Mouse (Mus musculus): Measurements from ENCODE around the gene Blvrb. TPM values are rescaled to one million over a fixed set of nuclear protein-coding genes. Genes with fewer than 3 reads are reported as not detected.

The Blvrb gene
- total RNA-seq, 4 experiments from 2014 or later = 9.9 to 14.4 (median 11.3) TPM

DNA sequence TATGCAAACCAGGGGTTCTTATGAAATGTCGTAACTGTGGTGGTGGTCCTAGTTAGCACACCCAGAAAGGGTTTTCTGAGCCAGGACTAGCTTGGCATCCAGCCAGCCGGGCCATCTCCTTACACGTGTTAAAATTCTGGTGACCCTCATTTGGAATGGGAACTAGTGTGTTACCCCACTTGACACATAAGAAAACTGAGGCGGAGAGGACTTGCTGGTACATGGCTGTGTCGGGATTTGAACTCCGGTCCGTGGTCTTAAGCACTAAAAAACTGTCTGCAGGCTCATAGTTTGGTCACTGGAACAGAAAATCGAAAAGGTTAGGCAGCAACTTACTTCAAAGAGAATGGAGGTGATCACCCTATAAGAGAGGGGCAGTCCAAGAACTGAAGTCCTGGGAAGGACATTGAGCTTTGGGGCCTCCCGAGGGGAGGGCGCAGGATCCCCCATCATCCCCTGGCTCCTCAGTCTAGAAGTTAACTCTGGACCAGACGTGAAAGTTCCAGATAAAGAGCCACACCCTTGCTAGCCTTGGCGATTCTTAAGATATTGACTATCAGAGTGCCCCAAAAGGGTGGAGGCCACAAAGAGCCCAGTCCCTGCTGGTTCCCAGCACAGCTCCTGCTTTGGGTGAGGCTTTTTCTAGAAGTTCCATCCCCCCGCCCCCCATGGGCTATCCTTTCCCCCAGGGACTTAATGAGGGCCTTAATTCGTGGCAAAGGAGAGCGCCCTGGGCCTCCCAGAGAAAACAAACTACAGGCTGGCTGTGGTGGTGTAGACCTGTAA, 836 bp downstream of the Blvrb start:
- peak; percentile 20 to 31 for DNase-seq (ENCODE audit: low spot score in 2 of 2)

DNA sequence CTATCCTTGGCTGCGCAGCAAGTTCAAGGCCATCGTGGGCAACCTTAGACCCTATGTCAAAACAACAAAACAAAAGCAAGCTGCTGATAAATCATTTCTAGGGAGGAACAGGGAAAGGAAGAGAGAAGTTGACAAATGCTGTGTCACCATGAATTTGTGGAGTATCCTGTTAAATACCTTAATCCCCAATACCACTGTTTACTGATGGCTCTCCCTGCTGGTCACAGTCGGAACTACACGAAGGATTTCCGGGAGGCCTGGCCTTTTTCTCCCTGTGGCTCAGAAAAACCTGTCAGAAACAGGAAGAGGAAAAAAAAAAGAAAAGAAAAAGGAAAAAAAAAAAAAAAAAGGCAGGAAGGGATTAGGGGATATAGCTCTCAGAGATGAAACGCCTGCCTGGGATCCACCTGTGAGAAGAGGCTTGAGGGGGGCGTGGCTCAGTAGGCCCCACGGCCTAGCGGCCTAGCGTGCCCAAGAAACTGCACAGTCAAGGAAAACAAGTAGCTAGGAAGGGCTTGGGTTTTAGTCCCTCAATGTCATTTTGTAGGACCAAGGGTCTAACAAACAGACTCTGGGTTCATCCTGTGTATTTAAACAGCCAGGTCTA, 1.6 kb downstream of the Blvrb start:
- peak; percentile 40 to 48 for DNase-seq (ENCODE audit: low spot score in 2 of 2)

DNA sequence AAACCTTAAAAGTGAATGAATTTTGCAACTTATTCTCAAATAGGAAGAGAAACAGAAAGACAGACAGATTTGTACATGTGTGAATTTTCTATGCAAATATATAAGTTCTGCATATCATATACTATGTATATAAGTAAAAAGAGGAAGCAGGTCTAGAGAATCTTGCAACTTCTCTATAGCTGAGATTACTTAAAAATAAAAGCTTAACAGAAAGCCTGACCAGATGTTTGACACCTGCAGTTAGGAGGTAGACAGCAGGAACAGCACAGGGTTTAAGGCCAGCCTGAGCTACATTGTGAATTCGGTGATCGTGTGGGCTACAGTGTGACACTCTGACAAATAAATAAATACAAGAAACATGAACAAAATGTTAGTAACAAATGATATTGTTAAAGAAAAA, 3.6 kb downstream of the Blvrb start:
- no peak for DNase-seq (ENCODE audit: low spot score in 2 of 2)

DNA sequence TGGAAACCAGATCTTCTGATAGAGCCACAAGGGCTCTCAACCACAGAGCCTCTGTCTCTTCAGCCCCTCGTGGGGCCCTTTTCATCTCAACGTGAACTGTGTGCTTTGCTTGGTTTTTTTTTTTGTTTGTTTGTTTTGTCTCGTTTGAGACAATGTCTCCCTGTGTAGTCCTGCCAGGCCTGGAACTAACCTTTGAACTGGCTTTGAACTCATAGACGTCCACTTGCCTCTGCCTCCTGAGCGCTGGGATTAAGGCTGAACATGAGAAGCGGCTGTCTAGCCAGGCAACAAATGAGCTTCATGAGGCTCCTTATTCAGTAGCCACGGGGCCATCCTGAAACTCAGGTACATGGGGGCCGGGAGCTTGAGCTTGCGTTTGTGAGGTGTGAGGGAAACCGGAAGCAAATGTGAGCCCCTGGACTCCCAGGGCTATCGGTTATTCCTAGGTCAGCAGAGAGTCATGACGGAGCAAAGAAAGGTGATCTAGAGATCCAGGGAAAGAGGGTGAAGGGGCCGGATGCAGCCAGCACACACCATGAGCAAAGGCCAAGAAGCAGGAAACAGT, 4.5 kb downstream of the Blvrb start:
- no peak for DNase-seq (ENCODE audit: low spot score in 2 of 2)

DNA sequence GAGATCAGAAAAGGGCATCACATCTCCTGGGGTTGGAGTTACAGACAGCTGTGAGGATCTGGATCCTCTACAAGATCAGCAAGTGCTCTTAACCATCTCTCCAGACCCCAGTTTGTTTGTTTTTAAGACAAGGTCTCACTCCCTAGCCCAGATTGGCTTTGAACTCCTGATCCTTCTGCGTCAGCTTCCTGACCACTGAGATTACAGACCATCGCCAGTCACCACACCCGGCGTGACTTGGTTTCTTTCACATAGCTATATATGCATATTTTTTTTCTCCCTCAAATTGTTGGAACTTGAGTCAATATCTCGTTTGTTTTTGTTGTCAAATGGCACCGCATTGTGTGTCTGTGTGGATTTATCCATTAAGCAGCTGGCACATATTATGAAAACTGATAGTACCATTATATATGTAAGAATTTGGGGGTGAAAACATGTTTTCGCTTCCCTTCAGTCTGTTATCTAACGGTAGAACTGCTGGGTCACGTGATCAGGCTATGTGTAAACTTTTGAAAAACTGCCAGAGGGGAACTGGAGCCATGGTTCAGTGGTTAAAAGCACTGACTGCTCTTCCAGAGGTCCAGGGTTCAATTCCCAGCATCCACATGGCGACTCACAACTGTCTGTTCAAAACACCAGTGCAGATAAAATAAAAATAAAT, 6.8 kb downstream of the Blvrb start:
- no peak for DNase-seq (ENCODE audit: low spot score in 2 of 2)

DNA sequence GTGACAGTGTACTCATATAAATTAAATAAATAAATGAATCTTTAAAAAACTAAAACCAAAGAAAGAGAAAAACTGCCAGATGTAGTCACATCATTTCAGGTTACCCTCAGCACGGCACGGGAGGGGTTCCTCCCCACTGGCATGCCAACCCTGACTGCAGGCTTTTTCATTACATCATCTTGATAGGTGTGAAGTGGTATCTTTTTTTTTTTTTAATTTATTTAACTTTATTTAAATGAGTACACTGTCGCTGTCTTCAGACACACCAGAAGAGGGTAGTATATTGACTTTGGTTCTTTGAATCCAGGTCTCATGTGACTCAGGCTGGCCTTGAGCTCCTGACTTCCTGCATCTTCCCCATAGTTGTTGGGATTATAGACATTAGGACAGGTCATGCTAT, 7.5 kb downstream of the Blvrb start:
- DNase-seq (ENCODE audit: low spot score in 2 of 2) = no peak

DNA sequence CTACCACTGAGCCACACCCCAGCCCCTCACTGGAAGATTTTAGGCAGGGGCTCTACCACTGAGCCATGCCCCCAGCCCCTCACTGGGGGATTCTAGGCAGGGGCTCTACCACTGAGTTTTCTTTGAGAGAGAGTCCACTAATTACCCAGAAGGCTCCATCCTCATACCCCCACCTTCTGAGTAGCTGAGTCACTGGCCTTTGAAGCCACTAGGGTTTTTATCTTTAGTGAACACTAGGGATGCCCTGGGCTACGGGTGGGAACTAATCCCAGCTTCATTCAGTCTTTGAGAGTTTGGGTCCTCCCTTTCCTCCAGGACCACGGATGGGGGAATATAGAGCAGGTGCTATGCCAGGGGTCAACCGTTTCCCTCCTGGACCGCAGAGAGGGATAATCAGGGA, 10.8 kb downstream of the Blvrb start:
- no peak for DNase-seq (ENCODE audit: low spot score in 2 of 2)

DNA sequence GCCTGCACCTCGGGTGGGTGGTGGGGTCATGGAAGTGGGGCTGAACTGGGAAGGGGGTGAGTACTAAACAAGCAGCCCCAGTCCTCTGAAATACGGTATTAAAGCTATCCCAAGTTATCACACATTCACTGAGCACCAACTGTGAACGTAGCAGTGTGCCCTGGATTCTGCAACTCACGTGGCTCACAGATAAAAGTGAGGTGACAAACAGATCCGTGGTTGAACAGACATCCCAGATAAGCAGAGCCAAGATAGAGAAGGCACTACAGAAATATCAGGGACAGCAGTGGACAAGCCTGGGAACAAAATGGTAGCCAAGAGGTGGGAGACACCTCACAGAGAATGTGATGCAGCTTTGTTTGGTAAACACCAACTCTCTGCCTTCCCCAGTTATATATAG, 11.9 kb downstream of the Blvrb start:
- no peak for DNase-seq (ENCODE audit: low spot score in 2 of 2)

DNA sequence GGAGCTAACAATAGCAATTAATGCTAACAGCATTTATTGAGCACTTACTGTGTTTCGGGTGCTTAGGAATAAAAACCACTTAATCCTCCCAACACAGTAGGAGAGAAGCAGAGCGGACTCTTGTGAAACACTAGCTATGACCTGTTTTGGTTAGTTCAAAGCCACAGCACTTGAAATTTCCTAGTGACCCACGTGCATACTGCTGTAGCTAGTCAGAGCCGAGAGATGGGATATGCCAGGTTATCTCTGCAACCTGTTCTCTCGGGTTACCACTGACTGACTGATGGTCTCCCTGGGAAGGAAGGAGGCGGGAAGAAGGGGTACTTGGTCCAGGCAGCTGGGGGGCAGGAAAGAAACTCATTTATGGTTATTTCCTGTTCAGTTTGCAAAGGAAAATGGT, 12.7 kb downstream of the Blvrb start:
- DNase-seq (ENCODE audit: low spot score in 2 of 2) = no peak

DNA sequence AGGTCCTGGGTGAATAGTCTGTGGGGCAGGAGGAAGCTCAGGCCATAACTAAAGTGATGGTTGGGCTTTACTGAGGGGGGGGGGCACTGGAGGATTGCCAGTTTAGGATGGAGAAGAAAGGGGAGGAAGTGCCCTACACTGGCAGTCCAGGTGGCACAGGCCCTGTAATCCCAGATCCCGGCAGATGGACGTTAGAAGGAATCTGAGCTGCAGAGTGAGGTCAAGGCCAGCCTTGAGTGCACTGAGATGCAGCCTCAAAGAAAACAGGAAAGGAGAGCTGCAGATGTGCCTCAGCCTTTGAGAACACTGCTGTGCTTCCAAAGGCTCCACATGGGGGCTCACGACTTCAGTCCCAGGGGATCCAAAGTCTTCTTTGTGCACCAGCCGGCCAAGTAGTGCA, 19.9 kb downstream of the Blvrb start:
- no peak for DNase-seq (ENCODE audit: low spot score in 2 of 2)

DNA sequence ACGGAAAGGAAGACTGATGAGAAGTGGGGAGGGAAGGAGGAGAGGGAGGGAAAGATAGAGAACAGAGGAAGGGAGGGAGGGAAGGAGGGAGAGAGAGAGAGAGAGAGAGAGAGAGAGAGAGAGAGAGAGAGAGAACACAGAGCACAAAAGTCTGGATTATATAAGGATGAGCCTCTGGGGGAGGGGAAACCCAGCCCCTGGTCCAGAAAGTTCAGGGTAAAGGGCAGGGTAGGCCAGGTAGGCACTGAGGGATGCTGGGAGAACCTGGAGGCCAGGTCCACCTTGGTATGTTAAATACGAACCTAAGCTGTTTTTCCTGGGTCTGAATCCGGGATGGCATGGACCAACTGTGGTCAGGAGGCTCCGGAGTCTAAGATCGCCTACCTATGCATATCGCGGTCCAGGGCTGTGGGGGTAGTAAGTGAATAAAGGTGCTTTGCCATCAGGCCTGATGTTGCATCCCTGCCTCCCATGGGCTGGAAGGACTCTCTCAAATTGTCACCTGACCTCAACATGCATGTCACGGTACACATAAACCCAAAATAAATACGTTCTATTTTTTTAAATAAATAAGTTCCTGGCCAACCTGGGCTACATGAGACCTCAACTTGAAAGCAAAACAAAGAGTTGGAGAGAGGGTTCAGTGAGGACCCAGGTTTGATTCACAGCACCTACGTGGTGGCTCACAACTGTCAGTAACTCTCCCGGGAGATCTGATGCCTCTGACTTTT, 23.8 kb downstream of the Blvrb start:
- no peak for DNase-seq (ENCODE audit: low spot score in 2 of 2)

DNA sequence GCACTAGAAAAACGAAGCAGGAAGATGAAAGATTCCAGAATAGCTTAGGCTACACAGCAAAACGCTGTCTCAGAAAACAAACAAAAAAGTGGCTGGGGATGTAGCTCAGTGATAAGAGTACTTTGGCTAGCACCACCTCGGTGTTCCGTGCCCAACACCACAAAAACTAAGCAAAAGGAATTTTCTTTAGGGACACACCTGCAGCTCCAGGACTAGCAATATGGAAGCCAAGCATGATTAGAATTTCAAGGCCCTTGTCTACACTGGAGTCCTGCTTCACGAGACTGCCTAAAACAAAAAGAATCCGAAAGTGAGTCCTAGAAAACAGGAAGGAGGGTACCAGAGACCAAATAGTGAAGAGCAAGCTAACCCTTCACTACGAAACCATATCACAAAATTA, 24.8 kb downstream of the Blvrb start:
- DNase-seq (ENCODE audit: low spot score in 2 of 2) = no peak

DNA sequence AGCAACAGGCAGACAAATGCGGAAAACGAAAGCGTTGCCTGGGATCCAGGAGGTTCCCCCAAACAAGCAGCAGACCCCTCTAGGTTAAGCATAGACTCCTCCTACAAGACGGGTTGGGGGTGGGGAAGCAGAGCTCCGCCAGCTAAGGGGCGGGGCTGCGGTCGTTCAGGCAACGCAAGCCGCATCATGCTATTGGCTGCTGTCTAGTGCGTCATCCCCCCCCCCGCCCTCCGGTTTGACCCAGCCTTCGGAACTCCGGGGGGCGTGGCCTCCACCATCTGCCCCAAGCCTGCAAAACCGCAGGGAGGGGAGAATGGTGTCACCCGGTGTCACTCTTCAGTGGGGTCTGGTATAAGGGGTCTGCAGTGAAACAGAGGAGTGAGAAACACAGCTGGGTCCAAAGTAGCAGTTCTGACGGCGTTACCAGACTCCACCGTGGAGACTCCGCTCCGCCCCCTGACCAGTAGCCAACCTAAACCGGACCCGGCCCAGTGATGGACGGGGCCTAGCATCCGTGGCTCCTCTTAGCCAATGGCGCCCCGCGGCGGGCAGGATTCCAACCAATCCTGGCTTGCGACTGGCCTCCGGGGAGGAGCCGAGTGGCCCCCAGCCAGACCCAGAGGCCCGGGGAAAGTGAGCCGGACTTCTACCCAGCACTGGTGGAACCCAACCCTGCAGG, 25.5 kb downstream of the Blvrb start, which contains the start of gene Sertad3:
Gene Sertad3, plus strand, starts transcription at position 613 of the 679 bp plus-strand sequence.
- peak; percentile 99 to 100 for DNase-seq (ENCODE audit: low spot score in 2 of 2)

DNA sequence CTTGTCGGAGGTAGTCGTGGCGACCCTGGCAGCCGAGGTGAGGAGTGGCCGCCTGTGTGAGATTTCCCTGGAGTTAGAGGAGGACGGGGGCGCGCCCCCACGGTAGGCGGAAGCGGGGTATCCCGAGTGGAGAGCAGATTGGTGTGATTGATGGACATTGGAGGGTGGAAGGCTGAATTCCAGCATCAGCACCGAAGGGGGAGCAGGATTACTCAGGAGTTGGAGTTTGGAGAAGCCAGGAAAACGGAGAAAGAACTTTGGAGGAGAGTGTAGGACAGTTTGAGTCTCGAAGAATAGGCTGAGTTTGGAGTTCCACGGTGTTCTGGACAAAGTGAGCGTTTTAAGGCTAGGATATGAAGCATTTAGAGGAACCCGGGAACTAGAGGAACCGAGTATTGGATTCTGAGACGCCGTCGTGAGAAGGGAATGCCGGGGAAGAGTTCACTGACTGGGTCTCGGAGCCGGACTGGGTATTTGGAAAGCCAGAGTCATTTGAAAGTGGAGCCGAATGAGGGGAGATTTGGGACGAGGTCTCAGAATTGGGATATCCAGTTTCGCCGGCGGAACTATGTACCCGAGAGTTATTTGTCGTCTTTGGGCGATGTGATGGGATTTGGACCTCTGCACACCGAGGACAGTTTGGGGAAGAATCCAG, 26.2 kb downstream of the Blvrb start:
- DNase-seq (ENCODE audit: low spot score in 2 of 2) = no peak

DNA sequence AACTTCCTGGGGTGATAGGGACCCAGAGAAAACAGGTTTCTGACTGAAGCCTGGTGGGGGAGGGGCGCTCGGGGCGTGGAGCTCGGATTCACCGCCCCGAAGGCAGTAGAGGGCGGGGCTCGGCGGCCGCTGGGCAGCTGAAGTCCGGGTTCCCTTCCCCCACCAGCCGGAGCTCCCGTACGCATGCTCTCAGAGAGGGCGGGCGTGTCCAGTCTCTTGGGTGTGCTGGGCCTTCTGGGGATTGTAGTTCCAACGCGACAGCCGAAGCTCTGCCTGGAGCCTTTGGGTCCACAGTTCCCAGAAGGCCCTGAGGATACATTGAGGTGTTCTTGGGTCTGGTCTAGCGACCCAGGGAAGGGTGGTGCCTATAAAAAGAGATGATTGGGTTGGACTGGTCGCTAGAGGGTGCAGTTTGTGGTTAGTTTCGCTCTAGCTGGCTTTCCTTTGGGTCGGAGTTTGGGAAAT, 26.7 kb downstream of the Blvrb start:
- DNase-seq (ENCODE audit: low spot score in 2 of 2) = peak; percentile 99

DNA sequence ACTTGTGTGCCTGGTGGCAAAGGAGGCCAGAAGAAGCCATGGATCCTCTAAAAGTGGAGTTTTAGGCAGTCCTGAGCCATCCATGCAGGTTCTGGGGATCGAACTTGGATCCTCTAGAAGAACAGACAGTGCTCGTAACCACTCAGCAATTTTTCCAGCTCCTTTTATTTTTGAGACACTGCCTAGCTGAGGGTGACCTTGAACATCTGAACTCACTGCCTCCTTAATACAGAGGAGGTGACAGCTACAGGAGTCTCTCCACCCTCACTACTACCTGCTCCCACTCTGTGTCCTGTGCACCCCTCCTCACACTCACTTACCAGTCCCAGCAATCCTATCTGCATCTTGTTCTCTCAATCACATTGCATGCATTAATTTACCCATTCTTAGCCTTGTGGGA, 27.8 kb downstream of the Blvrb start:
- DNase-seq (ENCODE audit: low spot score in 2 of 2) = no peak

DNA sequence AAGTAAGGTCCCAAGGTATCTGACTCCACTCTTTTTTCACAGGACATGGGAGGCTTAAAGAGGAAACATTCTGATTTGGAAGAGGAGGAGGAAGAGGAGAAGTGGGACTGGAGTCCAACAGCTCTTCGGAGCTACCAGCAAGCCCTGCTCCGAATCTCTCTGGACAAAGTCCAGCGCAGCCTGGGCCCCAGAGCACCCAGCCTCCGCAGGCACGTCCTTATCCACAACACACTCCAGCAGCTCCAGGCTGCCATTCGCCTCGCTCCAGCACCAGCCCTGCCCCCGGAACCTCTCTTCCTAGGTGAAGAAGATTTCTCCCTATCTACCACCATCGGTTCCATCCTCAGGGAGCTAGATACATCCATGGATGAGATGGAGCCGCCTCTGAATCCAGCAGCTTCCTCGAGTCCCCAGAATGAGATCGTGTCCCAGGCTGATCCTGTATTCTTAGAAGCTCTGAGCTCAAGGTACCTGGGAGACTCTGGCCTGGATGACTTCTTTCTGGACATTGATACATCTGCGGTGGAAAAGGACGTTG, 28.4 kb downstream of the Blvrb start:
- DNase-seq (ENCODE audit: low spot score in 2 of 2) = no peak

DNA sequence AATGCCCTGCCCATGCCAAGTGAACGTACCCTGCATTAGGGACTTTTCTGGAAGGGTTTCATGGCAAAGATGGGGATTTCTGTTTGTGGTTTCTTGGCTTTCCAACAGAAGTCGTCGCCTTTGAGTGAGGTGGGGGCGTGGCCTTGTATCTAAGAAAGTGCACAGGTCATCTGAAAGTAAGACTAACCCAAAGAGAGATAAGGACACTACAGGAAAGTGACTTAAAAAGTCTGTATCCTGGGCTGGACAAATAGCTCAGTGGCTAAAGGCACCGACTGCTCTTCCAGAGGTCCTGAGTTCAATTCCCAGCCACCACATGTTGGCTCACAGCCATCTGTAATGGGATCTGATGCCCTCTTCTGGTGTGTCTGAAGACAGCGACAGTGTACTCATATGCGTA, 30.8 kb downstream of the Blvrb start:
- no peak for DNase-seq (ENCODE audit: low spot score in 2 of 2)

DNA sequence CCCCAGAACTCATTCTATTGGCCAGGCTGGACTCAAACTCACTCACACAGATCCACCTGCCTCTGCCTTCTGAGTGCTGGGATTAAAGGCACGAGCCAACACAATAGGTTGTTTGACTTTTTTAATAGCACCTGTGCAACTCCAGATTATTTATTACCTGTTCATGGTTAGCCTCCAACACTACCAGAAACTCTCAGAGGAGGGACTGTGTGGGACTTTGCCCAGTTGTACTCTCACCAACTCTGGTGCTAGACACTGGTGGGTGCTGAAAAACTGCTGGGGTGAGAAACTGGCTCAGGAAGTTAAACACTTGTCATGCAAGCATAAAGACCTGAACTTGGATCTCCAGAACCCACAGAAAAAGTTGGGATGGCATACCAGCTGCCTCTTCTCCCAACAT, 32.0 kb downstream of the Blvrb start:
- DNase-seq (ENCODE audit: low spot score in 2 of 2) = no peak

DNA sequence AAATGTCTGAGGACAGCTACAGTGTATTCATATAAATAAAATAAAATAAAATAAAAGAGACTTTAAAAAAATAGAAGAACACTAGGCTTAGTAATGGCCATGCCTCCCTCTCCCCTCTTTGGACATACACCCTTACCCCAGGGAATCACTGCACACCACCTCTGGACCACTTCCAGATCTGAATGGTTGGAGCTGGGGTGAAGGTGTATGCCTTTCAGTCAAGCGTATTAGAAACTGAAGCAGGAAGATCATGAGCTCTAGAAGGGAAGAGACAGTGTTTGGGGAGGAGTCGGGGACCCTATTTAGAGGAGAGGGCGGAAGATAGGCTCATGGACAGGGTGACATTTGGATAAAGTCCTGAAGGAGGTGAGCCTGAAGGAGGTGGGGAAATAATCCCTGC, 32.7 kb downstream of the Blvrb start:
- DNase-seq (ENCODE audit: low spot score in 2 of 2) = no peak
